Mouse (Mus musculus) MEL (cell line): ENCODE results near the gene Klhl31. TPM values are rescaled to one million over a fixed set of nuclear protein-coding genes. Genes with fewer than 3 reads are reported as not detected.

Experiments used
- DNase-seq: peaks from one replicate; pipeline ENCODE4 v3.0.0; 2011; ENCODE audit warnings: low read depth, low spot score
- H3K27ac ChIP-seq: 2 replicates; pipeline ENCODE4 v1.5.1; 2012; ENCODE audit warnings: low read depth, mild to moderate bottlenecking, control low read depth, low read length, moderate library complexity; ENCODE audit not compliant: control insufficient read depth
- H3K27me3 ChIP-seq, 2 experiments: fragments of 150-350 bp in 1 of 2; sonication (generic) in 1 of 2; 2 replicates each; pipeline ENCODE4 v1.6.1; 2012; ENCODE audit warnings: low read length in 2 of 2, mild to moderate bottlenecking in 2 of 2, improper control_type of control experiment in 1 of 2, moderate library complexity in 1 of 2; ENCODE audit not compliant: insufficient read depth in 2 of 2, control insufficient read depth in 1 of 2
- H3K36me3 ChIP-seq, 2 experiments: 2 replicates each; pipeline ENCODE4 v1.6.1; 2012 to 2014; ENCODE audit warnings: low read length in 2 of 2, improper control_type of control experiment in 1 of 2, inconsistent platforms in 1 of 2, mild to moderate bottlenecking in 1 of 2; ENCODE audit not compliant: insufficient read depth in 2 of 2, control insufficient read depth in 1 of 2
- H3K4me1 ChIP-seq, 2 experiments: fragments of 150-350 bp in 1 of 2; sonication (generic) in 1 of 2; 2 replicates each; pipeline ENCODE4 v1.6.1; 2012; ENCODE audit warnings: low read length in 2 of 2, improper control_type of control experiment in 1 of 2, mild to moderate bottlenecking in 1 of 2; ENCODE audit not compliant: insufficient read depth in 2 of 2, control insufficient read depth in 1 of 2
- H3K4me3 ChIP-seq, 2 experiments: fragments of 150-350 bp in 1 of 2; sonication (generic) in 1 of 2; 2 replicates each; pipeline ENCODE4 v1.5.1; 2012; ENCODE audit warnings: low read depth in 2 of 2, low read length in 2 of 2, mild to moderate bottlenecking in 2 of 2, moderate library complexity in 2 of 2, control low read depth in 1 of 2, improper control_type of control experiment in 1 of 2; ENCODE audit not compliant: control insufficient read depth in 1 of 2, insufficient read depth in 1 of 2
- H3K79me2 ChIP-seq: 2 replicates; pipeline ENCODE4 v1.6.1; 2012; ENCODE audit warnings: mild to moderate bottlenecking, low read length, moderate library complexity; ENCODE audit not compliant: control insufficient read depth, poor library complexity, insufficient read depth
- H3K9ac ChIP-seq: 2 replicates; pipeline ENCODE4 v1.6.1; 2012; ENCODE audit warnings: low read depth, mild to moderate bottlenecking, control low read depth, low read length, moderate library complexity; ENCODE audit not compliant: control insufficient read depth, poor library complexity, severe bottlenecking
- H3K9me3 ChIP-seq: fragments of 150-350 bp; sonication (generic); replicated peaks from 2 replicates; pipeline ENCODE4 v1.6.1; 2012; ENCODE audit warnings: mild to moderate bottlenecking, low read length, improper control_type of control experiment, moderate library complexity; ENCODE audit not compliant: insufficient read depth
- CHD2 ChIP-seq: IDR thresholded peaks from 2 replicates; pipeline ENCODE4 v1.6.1; 2011; ENCODE audit warnings: low read length, improper control_type of control experiment
- CTCF ChIP-seq, 3 experiments: IDR thresholded peaks in 2 of 3; conservative IDR thresholded peaks in 1 of 3; 2 replicates each; pipeline ENCODE4 v1.5.1; 2011 to 2012; ENCODE audit warnings: low read length in 3 of 3, low read depth in 2 of 3, mild to moderate bottlenecking in 2 of 3, improper control_type of control experiment in 1 of 3, inconsistent platforms in 1 of 3, mixed read lengths in 1 of 3, moderate library complexity in 1 of 3; ENCODE audit not compliant: control insufficient read depth in 1 of 3, insufficient read depth in 1 of 3, poor library complexity in 1 of 3, severe bottlenecking in 1 of 3
- ETS1 ChIP-seq: IDR thresholded peaks from 2 replicates; pipeline ENCODE4 v1.6.1; 2012; ENCODE audit warnings: low read depth, mild to moderate bottlenecking, inconsistent platforms, low read length, improper control_type of control experiment, moderate library complexity
- GABPA ChIP-seq: IDR thresholded peaks from 2 replicates; pipeline ENCODE4 v1.6.1; 2012; ENCODE audit warnings: low read depth, mild to moderate bottlenecking, inconsistent platforms, low read length, improper control_type of control experiment, moderate library complexity
- GATA1 ChIP-seq: IDR thresholded peaks from 2 replicates; pipeline ENCODE4 v1.6.1; 2011; ENCODE audit warnings: low read depth, low read length, improper control_type of control experiment
- HCFC1 ChIP-seq: IDR thresholded peaks from 2 replicates; pipeline ENCODE4 v1.6.1; 2012; ENCODE audit warnings: low read depth, mild to moderate bottlenecking, inconsistent platforms, low read length, improper control_type of control experiment, moderate library complexity
- JUND ChIP-seq: IDR thresholded peaks from 2 replicates; pipeline ENCODE4 v1.6.1; 2011; ENCODE audit warnings: low read depth, mild to moderate bottlenecking, improper control_type of control experiment, low read length
- MAFK ChIP-seq: IDR thresholded peaks from 2 replicates; pipeline ENCODE4 v1.6.1; 2011; ENCODE audit warnings: low read depth, mild to moderate bottlenecking, low read length, improper control_type of control experiment, borderline replicate concordance
- MEF2A ChIP-seq: IDR thresholded peaks from 2 replicates; pipeline ENCODE4 v1.6.1; 2014; ENCODE audit warnings: low read depth, mild to moderate bottlenecking, inconsistent platforms, low read length, improper control_type of control experiment; ENCODE audit not compliant: poor library complexity, insufficient replicate concordance, severe bottlenecking; ENCODE audit errors: extremely low read depth
- POLR2A ChIP-seq, 2 experiments: IDR thresholded peaks; 2 replicates each; pipeline ENCODE4 v1.6.1; 2011 to 2012; ENCODE audit warnings: low read length in 2 of 2, mild to moderate bottlenecking in 2 of 2, control low read depth in 1 of 2, improper control_type of control experiment in 1 of 2, low read depth in 1 of 2, moderate library complexity in 1 of 2; ENCODE audit not compliant: control insufficient read depth in 1 of 2, insufficient read depth in 1 of 2, poor library complexity in 1 of 2
- POLR2AphosphoS5 ChIP-seq: IDR thresholded peaks from 2 replicates; pipeline ENCODE4 v1.6.1; 2012; ENCODE audit warnings: low read depth, borderline replicate concordance, mild to moderate bottlenecking, inconsistent platforms, low read length, moderate library complexity, mixed read lengths
- RAD21 ChIP-seq: IDR thresholded peaks from 2 replicates; pipeline ENCODE4 v1.6.1; 2011; ENCODE audit warnings: mild to moderate bottlenecking, low read depth, low read length, improper control_type of control experiment
- SIN3A ChIP-seq: IDR thresholded peaks from 2 replicates; pipeline ENCODE4 v1.6.1; 2012; ENCODE audit warnings: low read length, improper control_type of control experiment, inconsistent platforms
- SMC3 ChIP-seq: IDR thresholded peaks from 2 replicates; pipeline ENCODE4 v1.6.1; 2011; ENCODE audit warnings: low read depth, low read length, improper control_type of control experiment
- TAL1 ChIP-seq: IDR thresholded peaks from 2 replicates; pipeline ENCODE4 v1.6.1; 2012; ENCODE audit warnings: mild to moderate bottlenecking, inconsistent platforms, low read length, moderate library complexity, mixed read lengths
- TBP ChIP-seq: IDR thresholded peaks from 2 replicates; pipeline ENCODE4 v1.8.0; 2011; ENCODE audit warnings: low read depth, low read length, improper control_type of control experiment
- TCF12 ChIP-seq: IDR thresholded peaks from 2 replicates; pipeline ENCODE4 v1.6.1; 2014; ENCODE audit warnings: low read depth, mild to moderate bottlenecking, inconsistent platforms, low read length, improper control_type of control experiment, moderate library complexity
- UBTF ChIP-seq: IDR thresholded peaks from 2 replicates; pipeline ENCODE4 v1.6.1; 2012; ENCODE audit warnings: low read depth, mild to moderate bottlenecking, inconsistent platforms, low read length, improper control_type of control experiment, moderate library complexity, borderline replicate concordance; ENCODE audit not compliant: insufficient read depth
- ZC3H11A ChIP-seq: IDR thresholded peaks from 2 replicates; pipeline ENCODE4 v1.6.1; 2012; ENCODE audit warnings: low read depth, mild to moderate bottlenecking, inconsistent platforms, low read length, improper control_type of control experiment
- ZKSCAN1 ChIP-seq: IDR thresholded peaks from 2 replicates; pipeline ENCODE4 v1.6.1; 2012; ENCODE audit warnings: low read depth, mild to moderate bottlenecking, inconsistent platforms, low read length, improper control_type of control experiment, moderate library complexity
- ZMIZ1 ChIP-seq: IDR thresholded peaks from 2 replicates; pipeline ENCODE4 v1.6.1; 2012; ENCODE audit warnings: low read depth, mild to moderate bottlenecking, inconsistent platforms, low read length, improper control_type of control experiment, moderate library complexity
- ZNF384 ChIP-seq: IDR thresholded peaks from 2 replicates; pipeline ENCODE4 v1.6.1; 2012; ENCODE audit warnings: low read depth, mild to moderate bottlenecking, inconsistent platforms, low read length, improper control_type of control experiment
- polyA plus RNA-seq, 2 experiments: library from polyadenylated mRNA; stranded (reverse) in 1 of 2; unstranded in 1 of 2; fragments of >175 nt in 1 of 2; fragments of >200 nt in 1 of 2; gene quantifications; 2 replicates each; pipeline versions ENCODE4 v1.2.1 to v1.2.4; 2012; ENCODE audit warnings: low replicate concordance in 2 of 2, low read depth in 1 of 2; ENCODE audit not compliant: insufficient read length in 2 of 2, insufficient read depth in 1 of 2, missing spikeins in 1 of 2
- total RNA-seq: library from RNA; depleted of rRNA; stranded (reverse); fragments of 300-350 nt; gene quantifications from 2 replicates; pipeline ENCODE4 v1.2.3, GENCODE M21; 2012

Gene Klhl31
- total and polyA plus RNA-seq, 3 experiments, result not detected

GRCm38 (mm10) chr9:77595006-77595626 lies 41.2 kb upstream of the Klhl31 start:
- H3K36me3 ChIP-seq, result peaks cover 0 to 7% of the 10 kb centered on the region in 2 experiments; a peak in 2 of 4 replicates
- no peak overlapping the region for H3K27ac ChIP-seq
- H3K9me3 ChIP-seq, result no peaks in the 10 kb centered on the region
- H3K79me2 ChIP-seq, result no peaks in the 10 kb centered on the region
- H3K27me3 ChIP-seq, result no peaks in the 10 kb centered on the region
- DNase-seq, result no peak
- no peak overlapping the region for H3K4me3 ChIP-seq
- no peak overlapping the region for H3K9ac ChIP-seq
- TF ChIP-seq ZMIZ1 (no peak), TAL1 (no peak), POLR2AphosphoS5 (no peak), ETS1 (no peak), CHD2 (no peak), UBTF (no peak), MAFK (no peak), GATA1 (no peak), HCFC1 (no peak), MEF2A (no peak), TCF12 (no peak), ZNF384 (no peak), JUND (no peak), POLR2A (IDR thresholded peaks at IDR 0.05; ENCODE audit: control insufficient read depth in 1 of 2, insufficient read depth in 1 of 2, low read depth in 1 of 2, low read length in 2 of 2, poor library complexity in 1 of 2) (no peak), RAD21 (no peak), GABPA (no peak), ZKSCAN1 (no peak)
- peaks cover 6 to 7% of the 10 kb centered on the region in 2 experiments for H3K4me1 ChIP-seq

- peaks cover 0 to 7% of the 10 kb centered on the region in 2 experiments; a peak in 2 of 4 replicates for H3K36me3 ChIP-seq
- H3K9me3 ChIP-seq, result no peaks in the 10 kb centered on the region
- H3K4me1 ChIP-seq, result peaks cover 6 to 7% of the 10 kb centered on the region in 2 experiments
- no peak overlapping the region for H3K4me3 ChIP-seq
- DNase-seq, result peak; percentile 83
- no peaks in the 10 kb centered on the region for H3K79me2 ChIP-seq
- H3K9ac ChIP-seq, result 0 out of 2 replicates have a peak overlapping the region, but pooled peaks have one; percentile 6
- no peak overlapping the region for H3K27ac ChIP-seq
- TF ChIP-seq TBP, result no peak
- peak; percentile 65 for TF ChIP-seq RAD21
- TF ChIP-seq ZC3H11A, result peak; percentile 49; the same call in 1 of the 2 replicates
- peak in 2 of 3 experiments; percentile 90 to 92 for TF ChIP-seq CTCF (IDR thresholded peaks at IDR 0.05 in 2 of 3, conservative IDR thresholded peaks at IDR 0.05 in 1 of 3; ENCODE audit: control insufficient read depth in 1 of 3, insufficient read depth in 1 of 3, low read depth in 2 of 3, low read length in 3 of 3, poor library complexity in 1 of 3, severe bottlenecking in 1 of 3)
- peak; percentile 78 for TF ChIP-seq SMC3
- TF ChIP-seq SIN3A, result no peak
- TF ChIP-seq CHD2, result peak; percentile 92
- TF ChIP-seq ZKSCAN1, result no peak
- no peaks in the 10 kb centered on the region for H3K27me3 ChIP-seq
These were observed 39.9 kb upstream of the Klhl31 start for GRCm38 (mm10) chr9:77596355-77596754.
